In genomic region chr10:126844689-126845088, GRCm38 (mm10) we compare ENCODE assay signal across 9 mouse cellular contexts. TPM values are rescaled to one million over a fixed set of nuclear protein-coding genes. Genes with fewer than 3 reads are reported as not detected.
DNase-seq lines count a peak whose midpoint lies in the region; ATAC-seq and TF ChIP-seq lines count a peak whose summit lies in the region.
"Had no signal": no experiment of that assay in that cellular context is flagged by ENCODE, and none has a peak within 500 bp of the region (broad histone marks: within the 10 kb centered on the region; RNA-seq: fewer than 3 reads in every experiment).

No protein-coding gene starts in this region.

- 46% methylated on average over 12 of the region's 12 CpGs for WGBS in intestine, postnatal 0 days
- 32% methylated on average over 12 of the region's 12 CpGs for WGBS in intestine, embryonic 16.5 days
- WGBS in liver, embryonic 16.5 days (ENCODE audit: insufficient replicate concordance) = 34% methylated on average over 12 of the region's 12 CpGs

- no peak overlapping the region for H3K9ac ChIP-seq in intestine, postnatal 0 days (ENCODE audit: low read depth, low read length)
- H3K9ac ChIP-seq in intestine, embryonic 16.5 days (ENCODE audit: low read depth, low read length) = no peak overlapping the region
- H3K9ac ChIP-seq in liver, embryonic 16.5 days (ENCODE audit: low read depth, low read length) = no peak overlapping the region

- peak; percentile 50 for TF ChIP-seq CTCF in intestine, postnatal 0 days (IDR thresholded peaks at IDR 0.05; ENCODE audit: low read depth)

- no peaks in the 10 kb centered on the region for H3K4me1 ChIP-seq in intestine, postnatal 0 days (replicated peaks; ENCODE audit: control insufficient read depth, insufficient read depth, low read length)
- 0 out of 2 replicates have a peak, but pooled peaks cover 2% of the 10 kb centered on the region for H3K4me1 ChIP-seq in intestine, embryonic 16.5 days (ENCODE audit: control insufficient read depth, insufficient read depth, low read length)
- H3K4me1 ChIP-seq in liver, embryonic 16.5 days (ENCODE audit: control insufficient read depth, low read depth, low read length) = no peaks in the 10 kb centered on the region
- H3K4me1 ChIP-seq: megakaryocyte, embryonic 14.5 days had no signal

- no peak for ATAC-seq in intestine, postnatal 0 days
- ATAC-seq in intestine, embryonic 16.5 days = no peak
- no peak for ATAC-seq in liver, embryonic 16.5 days (ENCODE audit: low read depth)

- H3K4me2 ChIP-seq in intestine, postnatal 0 days (replicated peaks; ENCODE audit: low read depth) = no peak overlapping the region
- H3K4me2 ChIP-seq in intestine, embryonic 16.5 days (ENCODE audit: low read depth, low read length) = no peak overlapping the region
- H3K4me2 ChIP-seq in liver, embryonic 16.5 days (ENCODE audit: low read depth, low read length) = peak overlapping the region; percentile 34; the same call in 1 of the 2 replicates

- no peak overlapping the region for H3K4me3 ChIP-seq in intestine, postnatal 0 days (ENCODE audit: low read depth, low read length)
- H3K4me3 ChIP-seq in intestine, embryonic 16.5 days (ENCODE audit: low read length) = no peak overlapping the region
- H3K4me3 ChIP-seq in liver, embryonic 16.5 days (ENCODE audit: low read depth, low read length) = no peak overlapping the region
- H3K4me3 ChIP-seq: megakaryocyte, embryonic 14.5 days had no signal

- H3K36me3 ChIP-seq in intestine, postnatal 0 days (ENCODE audit: control insufficient read depth, insufficient read depth) = no peaks in the 10 kb centered on the region
- no peaks in the 10 kb centered on the region for H3K36me3 ChIP-seq in intestine, embryonic 16.5 days (ENCODE audit: control insufficient read depth, insufficient read depth, low read length)
- no peaks in the 10 kb centered on the region for H3K36me3 ChIP-seq in liver, embryonic 16.5 days (ENCODE audit: control insufficient read depth, insufficient read depth)

- H3K27ac ChIP-seq in intestine, postnatal 0 days (ENCODE audit: low read depth, low read length) = no peak overlapping the region
- H3K27ac ChIP-seq in intestine, embryonic 16.5 days (ENCODE audit: low read length) = no peak overlapping the region
- no peak overlapping the region for H3K27ac ChIP-seq in liver, embryonic 16.5 days (ENCODE audit: low read length)

- DNase-seq in brain, adult 2 months (ENCODE audit: low read depth, low spot score) = peak; percentile 80
- peak; percentile 62 to 67 for DNase-seq in frontal cortex, postnatal 14 days (ENCODE audit: low spot score in 2 of 2)
- peak; percentile 54 to 89 for DNase-seq in layer of hippocampus, adult 18-20 months (ENCODE audit: low spot score in 2 of 2)
- DNase-seq in retina, embryonic 14.5 days (ENCODE audit: low spot score) = peak; percentile 62
- DNase-seq in adipocyte (ENCODE audit: low spot score) = no peak

- no peaks in the 10 kb centered on the region for H3K9me3 ChIP-seq in intestine, postnatal 0 days (ENCODE audit: control insufficient read depth)
- H3K9me3 ChIP-seq in intestine, embryonic 16.5 days (ENCODE audit: control insufficient read depth, low read length) = no peaks in the 10 kb centered on the region
- H3K9me3 ChIP-seq in liver, embryonic 16.5 days (replicated peaks; ENCODE audit: control insufficient read depth, low read length) = no peaks in the 10 kb centered on the region

- H3K27me3 ChIP-seq in intestine, postnatal 0 days (replicated peaks; ENCODE audit: control insufficient read depth, insufficient read depth, low read length) = no peaks in the 10 kb centered on the region
- H3K27me3 ChIP-seq in intestine, embryonic 16.5 days (replicated peaks; ENCODE audit: control insufficient read depth, insufficient read depth, low read length) = no peaks in the 10 kb centered on the region
- H3K27me3 ChIP-seq in liver, embryonic 16.5 days (ENCODE audit: control insufficient read depth, insufficient read depth, low read depth, low read length) = no peaks in the 10 kb centered on the region
- H3K27me3 ChIP-seq: megakaryocyte, embryonic 14.5 days had no signal

RNA-seq across cellular contexts. Expression of gene Atp23, which starts 56.5 kb away (rescaled TPM):
- 7.7 and 8.0 TPM in 2 replicates for polyA plus RNA-seq in intestine, postnatal 0 days (2015; fragmentation: Nextera tagmentation; extraction: Ambion mirVana)
- polyA plus RNA-seq in intestine, embryonic 16.5 days (2015; fragmentation: Nextera tagmentation; extraction: Ambion mirVana) = 14.8 and 15.3 TPM in 2 replicates
- total RNA-seq in layer of hippocampus, adult 18-20 months (2021) = 1 to 10 TPM; 7.4 to 8.9 TPM
- 5.5 and 6.0 TPM in 2 replicates for polyA plus RNA-seq in liver, embryonic 16.5 days (2015; fragmentation: Nextera tagmentation; extraction: Ambion mirVana)
